Mouse (Mus musculus) kidney, postnatal 0 days (tissue): Measurements from ENCODE around the gene Iqck. TPM values are rescaled to one million over a fixed set of nuclear protein-coding genes. Genes with fewer than 3 reads are reported as not detected.

Experiments used
- ATAC-seq: fragments of 200-750 bp; cut with Nextera tagmentation; replicated peaks from 2 replicates; pipeline ENCODE4 v1.8.0; 2017; ENCODE audit warnings: low read depth, moderate number of reproducible peaks, moderate TSS enrichment, moderate library complexity; ENCODE audit not compliant: low FRiP score
- DNase-seq: peaks from one replicate; pipeline ENCODE4 v3.0.0-alpha.2; 2016; ENCODE audit warnings: low spot score
- H3K27ac ChIP-seq: fragments of 300-500 bp; sonication (generic); 2 replicates; pipeline ENCODE4 v1.5.1; 2014; ENCODE audit warnings: mild to moderate bottlenecking
- H3K27me3 ChIP-seq: fragments of 300-500 bp; sonication (generic); 2 replicates; pipeline ENCODE4 v1.6.1; 2014; ENCODE audit warnings: low read length, mixed read lengths; ENCODE audit not compliant: insufficient read depth
- H3K36me3 ChIP-seq: fragments of 300-500 bp; sonication (generic); 2 replicates; pipeline ENCODE4 v1.6.1; 2014; ENCODE audit warnings: low read length, mixed read lengths; ENCODE audit not compliant: insufficient read depth
- H3K4me1 ChIP-seq: fragments of 300-500 bp; sonication (generic); replicated peaks from 2 replicates; pipeline ENCODE4 v1.6.1; 2014; ENCODE audit warnings: antibody characterized with exemption, low read length, mixed read lengths; ENCODE audit not compliant: insufficient read depth
- H3K4me2 ChIP-seq: fragments of 300-500 bp; sonication (generic); 2 replicates; pipeline ENCODE4 v1.6.1; 2014; ENCODE audit warnings: mild to moderate bottlenecking, low read length, moderate library complexity, mixed read lengths
- H3K4me3 ChIP-seq: fragments of 300-500 bp; sonication (generic); replicated peaks from 2 replicates; pipeline ENCODE4 v1.5.1; 2014; ENCODE audit warnings: low read depth, low read length
- H3K9ac ChIP-seq: fragments of 300-500 bp; sonication (generic); 2 replicates; pipeline ENCODE4 v1.6.1; 2014; ENCODE audit warnings: low read depth, low read length
- H3K9me3 ChIP-seq: fragments of 300-500 bp; sonication (generic); replicated peaks from 2 replicates; pipeline ENCODE4 v1.6.1; 2016; ENCODE audit warnings: low read length, inconsistent platforms, mixed read lengths
- CTCF ChIP-seq: IDR thresholded peaks from 2 replicates; pipeline ENCODE4 v1.5.1; 2016; ENCODE audit warnings: antibody characterized with exemption, low read depth, mild to moderate bottlenecking, moderate library complexity
- WGBS: fragments of 180-500 bp; shearing (Covaris S2); extraction: QIAGEN DNeasy Blood & Tissue Kit; methylation state at CpG from one replicate; pipeline ENCODE4 v1.1.7; 2014; 5-methylcytosine and 5-hydroxymethylcytosine counted together
- polyA plus RNA-seq: library from polyadenylated mRNA; unstranded; fragments of >200 nt; fragmentation: Nextera tagmentation; extraction: Ambion mirVana; gene quantifications from 2 replicates; pipeline ENCODE4 v1.2.1, GENCODE M21; 2015

The Iqck gene
- polyA plus RNA-seq, 1 experiment from 2014 or later: 2.9 TPM

DNA sequence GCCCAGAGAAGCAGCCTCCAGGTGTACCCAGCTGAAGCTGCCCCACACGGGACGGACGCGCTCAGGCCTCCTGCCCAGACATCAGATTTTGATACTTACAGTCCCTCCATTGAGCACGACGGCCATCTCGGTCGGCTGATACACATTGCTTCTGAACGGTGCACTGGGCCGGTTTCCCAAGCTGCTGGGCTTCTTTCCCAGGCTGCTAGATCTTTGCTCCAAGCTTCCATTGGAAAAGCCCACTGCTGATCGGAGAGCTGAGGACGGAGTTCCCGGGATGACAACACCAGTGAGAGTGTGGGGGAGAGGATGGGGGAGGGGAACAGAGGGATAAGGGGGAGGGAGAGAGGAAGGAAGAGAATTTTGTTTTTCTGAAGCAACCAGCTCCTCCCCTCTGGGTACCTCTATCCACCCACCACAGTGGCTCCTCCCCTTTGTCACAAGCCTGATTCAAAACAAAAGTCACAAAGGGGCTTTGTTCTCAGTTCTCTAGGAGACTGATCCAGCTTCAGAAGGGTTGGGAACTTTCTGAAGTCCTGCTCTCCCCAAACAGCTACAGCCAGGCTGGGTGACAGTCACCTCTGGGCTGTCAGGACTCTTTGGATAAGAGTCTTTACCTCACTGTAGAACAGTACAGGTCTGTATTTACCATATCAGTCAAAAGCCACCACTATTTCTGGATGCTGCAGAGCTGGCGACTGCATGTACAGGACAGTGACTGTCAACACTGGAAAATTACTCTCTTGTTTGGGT is 121.0 kb downstream of the Iqck start:
- ATAC-seq: peak; percentile 62; the same call in 1 of the 2 replicates
- no peak overlapping the region for H3K9ac ChIP-seq
- DNase-seq: peak; percentile 82
- H3K4me1 ChIP-seq: no peaks in the 10 kb centered on the region
- H3K9me3 ChIP-seq: no peaks in the 10 kb centered on the region
- no peak overlapping the region for H3K27ac ChIP-seq
- peak overlapping the region; percentile 24; the same call in 1 of the 2 replicates for H3K4me2 ChIP-seq
- H3K36me3 ChIP-seq: 0 out of 2 replicates have a peak, but pooled peaks cover 6% of the 10 kb centered on the region
- TF ChIP-seq CTCF: no peak
- no peaks in the 10 kb centered on the region for H3K27me3 ChIP-seq
- no peak overlapping the region for H3K4me3 ChIP-seq
- 40% methylated on average over 14 of the region's 14 CpGs for WGBS

DNA sequence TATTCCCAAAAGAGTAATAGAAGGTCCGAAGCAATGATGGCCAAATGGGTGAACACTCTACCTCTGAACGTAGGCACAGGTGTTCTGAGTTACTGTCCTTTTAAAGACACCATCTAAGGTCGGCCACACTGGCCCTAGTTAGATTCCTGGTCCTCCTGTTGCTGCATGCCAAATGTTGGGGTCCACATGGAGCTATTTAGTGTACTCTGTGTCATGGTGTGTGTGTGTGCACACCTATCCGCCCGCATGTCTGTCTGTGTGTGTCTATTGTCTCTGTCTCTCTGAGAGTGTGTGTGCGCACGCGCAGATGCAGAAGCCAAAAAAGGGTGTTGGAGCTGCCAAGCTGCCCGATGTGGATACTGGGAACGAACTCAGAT is 121.6 kb downstream of the Iqck start:
- Histone ChIP-seq H3K9me3 (no peaks in the 10 kb centered on the region), H3K4me2 (no peak overlapping the region), H3K9ac (no peak overlapping the region), H3K4me1 (no peaks in the 10 kb centered on the region), H3K27ac (no peak overlapping the region), H3K27me3 (no peaks in the 10 kb centered on the region), H3K4me3 (no peak overlapping the region), H3K36me3 (0 out of 2 replicates have a peak, but pooled peaks cover 6% of the 10 kb centered on the region)
- 76% methylated on average over 10 of the region's 10 CpGs for whole genome bisulfite sequencing
- ATAC-seq (no peak), DNase-seq (no peak)
- TF ChIP-seq CTCF: no peak

DNA sequence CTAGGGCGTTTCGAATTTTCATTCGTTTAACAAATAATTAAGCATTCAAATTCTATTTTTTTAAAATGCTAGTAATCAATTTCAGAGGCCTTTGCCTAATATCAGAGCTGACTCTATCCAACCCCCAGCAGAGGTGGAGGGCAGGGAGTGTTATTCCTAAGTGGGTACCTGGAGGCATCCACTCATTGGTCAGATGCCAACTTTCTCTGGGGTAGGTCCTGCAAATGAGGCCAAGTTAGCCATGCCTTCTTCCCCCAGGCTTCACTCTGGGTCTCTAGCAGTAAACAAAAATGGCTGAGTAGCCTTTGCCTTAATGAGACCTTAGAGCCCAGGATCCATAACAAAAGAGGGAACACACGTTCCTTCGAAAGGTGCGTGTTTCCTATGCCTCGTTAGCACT is 123.6 kb downstream of the Iqck start:
- Histone ChIP-seq H3K9me3 (no peaks in the 10 kb centered on the region), H3K4me1 (no peaks in the 10 kb centered on the region), H3K27ac (no peak overlapping the region), H3K9ac (no peak overlapping the region), H3K36me3 (0 out of 2 replicates have a peak, but pooled peaks cover 6% of the 10 kb centered on the region), H3K4me3 (no peak overlapping the region), H3K4me2 (no peak overlapping the region), H3K27me3 (no peaks in the 10 kb centered on the region)
- ATAC-seq (no peak), DNase-seq (no peak)
- WGBS: 88% methylated on average over 7 of the region's 7 CpGs
- no peak for TF ChIP-seq CTCF

DNA sequence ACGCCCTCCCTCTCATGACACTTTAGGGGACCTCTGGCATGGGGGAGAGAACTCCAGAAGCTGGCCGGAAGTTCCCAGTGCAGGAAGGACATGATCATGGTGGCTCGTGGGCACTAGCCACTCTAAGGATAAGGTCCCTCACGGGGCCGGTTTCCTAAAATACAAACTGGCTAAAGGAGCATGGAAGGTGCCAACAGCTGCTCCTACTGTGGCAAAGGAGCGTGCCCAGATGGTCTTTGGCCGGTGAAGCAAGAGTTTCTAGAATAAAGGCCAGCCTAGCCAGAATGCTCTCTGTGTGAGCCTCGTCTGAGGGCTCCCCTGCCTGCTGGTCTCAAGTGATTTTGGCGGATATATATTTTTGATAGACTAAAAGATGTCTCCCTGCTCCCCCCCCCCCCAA is 124.2 kb downstream of the Iqck start:
- Histone ChIP-seq H3K4me2 (no peak overlapping the region), H3K9ac (no peak overlapping the region), H3K4me3 (no peak overlapping the region), H3K27ac (no peak overlapping the region), H3K4me1 (no peaks in the 10 kb centered on the region), H3K36me3 (0 out of 2 replicates have a peak, but pooled peaks cover 6% of the 10 kb centered on the region), H3K9me3 (no peaks in the 10 kb centered on the region), H3K27me3 (no peaks in the 10 kb centered on the region)
- DNase-seq (no peak), ATAC-seq (no peak)
- WGBS: 91% methylated on average over 9 of the region's 9 CpGs
- TF ChIP-seq CTCF: no peak

DNA sequence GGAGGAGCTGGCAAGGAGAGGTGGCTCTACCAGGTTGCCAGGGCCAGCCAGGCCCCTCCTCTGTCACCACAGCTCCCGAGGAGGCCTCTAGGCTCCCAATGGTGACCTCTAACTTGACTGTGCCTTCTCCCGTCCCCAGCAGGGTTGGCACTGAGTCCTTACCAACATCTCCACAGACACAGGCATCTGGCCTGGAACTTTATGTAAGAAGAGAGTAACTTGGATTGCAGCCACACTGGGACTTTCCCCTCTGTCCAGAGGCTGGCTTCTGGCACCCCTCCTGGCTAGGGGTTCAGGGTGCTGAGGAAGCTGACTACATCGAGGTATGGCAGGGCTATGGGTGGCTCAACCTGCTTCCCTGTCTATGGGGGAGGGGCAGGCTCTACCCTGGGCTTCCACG is 125.8 kb downstream of the Iqck start:
- WGBS: 76% methylated on average over 3 of the region's 4 CpGs
- H3K27me3 ChIP-seq: no peaks in the 10 kb centered on the region

DNA sequence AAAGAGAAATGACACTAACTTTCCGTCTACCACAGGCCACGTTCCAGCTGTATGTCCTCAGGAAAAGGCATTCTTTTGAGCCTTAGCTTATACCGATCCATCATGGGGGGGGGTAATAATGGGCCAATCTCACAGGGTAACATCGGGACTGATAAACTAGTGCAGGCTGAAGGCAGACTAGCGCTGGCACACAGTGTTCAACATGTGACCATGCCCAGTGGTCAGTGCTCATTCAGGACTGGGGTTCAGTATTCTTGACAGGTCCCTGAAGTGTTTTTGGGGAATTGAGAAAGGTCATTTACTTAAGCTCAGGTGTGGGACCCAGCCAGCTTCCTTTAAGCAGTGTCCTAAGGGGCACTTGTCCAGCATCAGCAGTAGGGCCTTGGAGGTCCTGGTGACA is 126.3 kb downstream of the Iqck start:
- DNase-seq (no peak), ATAC-seq (no peak; the same call in 1 of the 2 replicates)
- no peak overlapping the region for H3K9ac ChIP-seq
- H3K27ac ChIP-seq: no peak overlapping the region
- TF ChIP-seq CTCF: no peak
- no peak overlapping the region for H3K4me3 ChIP-seq
- no peaks in the 10 kb centered on the region for H3K9me3 ChIP-seq
- H3K36me3 ChIP-seq: 0 out of 2 replicates have a peak, but pooled peaks cover 6% of the 10 kb centered on the region
- no peaks in the 10 kb centered on the region for H3K4me1 ChIP-seq
- no peaks in the 10 kb centered on the region for H3K27me3 ChIP-seq
- no peak overlapping the region for H3K4me2 ChIP-seq
- 84% methylated on average over 5 of the region's 5 CpGs for WGBS

More for the DNA sequence above, 125.8 kb downstream of the Iqck start:
- Histone ChIP-seq H3K27ac (no peak overlapping the region), H3K9ac (no peak overlapping the region), H3K36me3 (0 out of 2 replicates have a peak, but pooled peaks cover 6% of the 10 kb centered on the region), H3K4me3 (no peak overlapping the region), H3K4me1 (no peaks in the 10 kb centered on the region), H3K4me2 (no peak overlapping the region), H3K9me3 (no peaks in the 10 kb centered on the region)
- no peak for ATAC-seq
- TF ChIP-seq CTCF: no peak
- no peak for DNase-seq

DNA sequence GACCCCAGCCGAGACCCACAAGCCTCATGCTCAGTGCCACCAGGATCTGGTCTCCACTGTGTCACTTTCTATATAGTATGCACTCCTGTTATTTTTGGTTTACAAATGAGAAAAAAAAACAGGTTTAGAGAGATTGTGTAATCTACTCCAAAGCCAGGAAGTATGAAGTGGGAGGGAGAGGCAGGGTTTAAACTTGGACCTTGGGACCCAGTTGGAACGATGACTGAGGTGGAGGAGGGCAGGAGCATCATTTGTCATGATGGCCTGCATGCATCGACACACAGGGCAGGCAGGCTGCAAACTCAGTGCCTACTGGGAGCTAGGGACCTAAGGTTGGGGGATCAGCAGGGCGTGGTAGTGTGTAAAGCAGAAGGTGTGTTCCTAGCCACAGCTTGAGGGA is 127.0 kb downstream of the Iqck start:
- 65% methylated on average over 4 of the region's 4 CpGs for WGBS
- ATAC-seq (no peak), DNase-seq (no peak)
- Histone ChIP-seq H3K4me3 (no peak overlapping the region), H3K27me3 (no peaks in the 10 kb centered on the region), H3K4me1 (no peaks in the 10 kb centered on the region), H3K4me2 (no peak overlapping the region), H3K9me3 (no peaks in the 10 kb centered on the region), H3K27ac (no peak overlapping the region), H3K36me3 (0 out of 2 replicates have a peak, but pooled peaks cover 6% of the 10 kb centered on the region), H3K9ac (no peak overlapping the region)
- TF ChIP-seq CTCF: no peak
